Mouse (Mus musculus): Measurements from ENCODE around the gene Gm10647.

GRCm38 (mm10) chr9:66801947-66802346 lies 5.1 kb downstream of the Gm10647 start:
- TF ChIP-seq POLR2A (IDR thresholded peaks at IDR 0.05; ENCODE audit: insufficient read depth, low read depth, low read length) (no peak), CTCF (IDR thresholded peaks at IDR 0.05) (no peak), EP300 (IDR thresholded peaks at IDR 0.05; ENCODE audit: insufficient read depth, low read depth, low read length) (no peak)
